Mouse (Mus musculus): ENCODE measurements around the gene Wfdc17. TPM values are rescaled to one million over a fixed set of nuclear protein-coding genes. Genes with fewer than 3 reads are reported as not detected.
A peak's percentile ranks its signal among the peaks of the same experiment; 100 is the strongest.

Gene Wfdc17
- total RNA-seq, 2 experiments from 2014 or later, result 3.0 TPM; not detected in 1

DNA sequence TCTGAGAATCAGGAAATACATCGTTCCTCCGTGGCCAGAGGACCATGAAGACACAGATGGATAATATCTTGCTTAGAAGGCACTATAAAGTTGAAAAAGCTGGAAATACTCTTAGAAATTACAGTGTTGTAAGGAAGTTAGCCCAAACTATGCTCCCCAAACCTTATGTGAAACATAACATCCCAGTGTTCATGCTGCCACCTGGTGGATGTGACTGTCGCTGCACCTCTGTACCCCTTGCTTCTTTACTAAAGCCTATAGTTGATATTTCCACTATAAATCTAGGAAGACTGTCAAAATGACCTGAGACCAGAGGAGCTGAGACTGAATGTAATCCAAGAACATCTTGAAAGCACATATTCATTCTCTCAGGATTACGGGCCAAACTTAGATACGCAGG is 35.5 kb downstream of the Wfdc17 start:
- ATAC-seq (replicated peaks; ENCODE audit: poor library complexity), result peak; percentile 75

DNA sequence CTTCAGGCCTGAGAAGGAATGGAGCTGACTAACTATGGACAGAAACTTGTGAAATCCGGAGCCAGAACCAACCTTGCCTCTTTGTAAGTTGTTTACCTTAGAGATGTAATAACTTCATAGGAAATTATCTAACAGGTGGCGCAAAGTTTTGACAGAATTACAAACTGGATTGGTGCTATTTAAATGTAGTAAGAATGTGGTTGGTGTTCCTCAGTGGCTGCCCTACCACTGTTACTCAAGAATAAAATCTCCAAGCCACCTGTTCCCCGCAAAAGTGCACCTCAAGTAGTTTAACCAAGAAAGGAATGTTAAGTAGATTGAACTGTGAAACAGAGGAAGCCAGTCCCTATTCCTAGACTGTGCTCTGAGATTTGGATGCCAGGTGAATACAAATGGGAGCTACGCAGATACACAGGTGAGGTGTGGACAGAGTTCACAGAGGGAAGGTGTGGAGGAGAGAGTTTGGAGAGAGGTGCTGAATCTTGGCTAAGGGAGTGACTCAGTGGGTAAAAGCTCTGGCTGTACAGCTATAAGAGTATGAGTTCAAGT is 36.7 kb downstream of the Wfdc17 start:
- ATAC-seq (replicated peaks; ENCODE audit: poor library complexity), result no peak

DNA sequence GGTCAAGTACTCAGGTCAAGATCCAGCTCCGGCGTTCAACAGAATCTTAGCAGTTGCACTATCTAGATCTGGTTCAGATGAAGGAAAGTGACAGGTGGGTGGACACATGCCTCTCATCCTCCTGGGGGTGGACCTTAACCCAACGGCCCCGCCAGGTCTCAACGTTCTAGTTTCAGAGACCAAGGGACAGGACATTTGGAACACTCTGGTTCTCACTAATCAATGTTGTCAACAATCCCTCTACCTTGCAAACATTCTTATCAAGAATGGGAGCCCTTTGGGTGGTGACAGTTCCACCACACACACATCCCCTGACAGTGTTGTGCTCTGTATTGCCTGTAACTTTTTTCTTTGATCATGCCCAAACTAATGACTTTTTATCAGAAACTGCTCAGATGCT is 38.0 kb downstream of the Wfdc17 start:
- ATAC-seq (replicated peaks; ENCODE audit: poor library complexity), result no peak

DNA sequence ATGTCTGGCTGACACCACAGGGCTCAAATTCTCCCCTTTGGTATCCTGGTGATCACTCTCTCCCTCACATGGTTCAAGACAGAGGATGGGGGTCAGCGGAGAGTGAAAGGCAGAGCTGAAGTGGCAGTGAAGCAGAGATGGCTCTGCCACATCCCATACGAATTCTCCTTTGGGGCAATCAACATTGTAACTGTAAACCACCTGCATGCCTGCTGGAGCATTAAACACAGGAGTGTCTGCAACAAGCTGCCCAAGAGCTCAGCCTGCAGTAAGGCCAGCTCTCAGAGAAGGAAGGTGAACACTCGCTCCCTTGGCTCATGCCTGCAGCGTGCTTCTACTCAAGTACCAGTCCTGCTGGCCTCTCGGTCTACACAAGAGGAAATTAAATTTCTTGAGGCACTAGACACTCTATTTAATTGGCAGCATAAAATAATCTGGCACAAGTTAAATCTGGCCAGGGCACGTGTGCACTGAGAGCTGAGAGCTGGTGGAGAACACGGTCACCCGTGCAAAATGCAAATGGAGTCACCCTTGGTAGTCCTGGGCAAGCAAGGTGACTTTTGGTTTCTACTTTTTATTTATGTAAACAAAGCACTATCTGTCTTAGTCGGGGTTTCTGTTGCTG is 39.1 kb downstream of the Wfdc17 start:
- ATAC-seq (replicated peaks; ENCODE audit: poor library complexity), result no peak

DNA sequence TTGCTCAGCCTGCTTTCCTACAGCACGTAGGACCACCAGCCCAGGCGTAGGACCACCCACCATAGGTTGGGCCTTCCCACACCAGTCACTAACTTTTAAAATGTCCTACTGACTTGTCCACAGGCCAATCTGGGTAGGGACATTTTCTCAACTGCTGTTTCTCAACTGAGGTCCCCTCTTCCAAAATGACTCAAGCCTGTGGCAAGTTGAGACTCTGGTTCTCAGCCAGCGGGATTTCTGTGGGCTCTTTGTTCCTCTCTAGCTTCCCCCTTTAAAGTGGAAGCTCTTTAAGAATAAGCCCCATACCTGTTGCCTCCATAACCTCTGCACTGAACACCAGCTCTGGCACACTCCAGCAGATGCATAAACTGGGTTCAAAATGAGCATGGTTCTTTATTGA is 39.7 kb downstream of the Wfdc17 start:
- ATAC-seq (replicated peaks; ENCODE audit: poor library complexity), result peak; percentile 48

DNA sequence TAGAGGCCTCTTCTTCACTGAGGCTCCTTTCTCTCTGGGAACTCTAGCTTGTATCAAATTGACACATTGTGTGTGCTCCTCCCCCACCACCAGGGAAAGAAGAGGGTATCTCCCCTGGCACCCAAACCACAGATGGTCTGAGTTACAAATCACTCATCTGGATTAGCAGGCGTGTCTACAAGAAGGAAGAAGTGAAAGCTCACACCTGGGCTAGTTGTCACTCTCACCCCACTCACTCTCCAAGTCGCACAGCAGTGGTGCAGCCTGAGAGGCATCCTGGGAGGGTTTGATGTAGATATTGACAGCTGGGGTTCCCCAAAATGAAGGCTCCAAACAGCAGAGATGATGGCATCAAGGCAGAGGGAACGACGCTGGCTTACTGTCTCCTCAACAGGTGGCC is 42.4 kb downstream of the Wfdc17 start:
- no peak for ATAC-seq (replicated peaks; ENCODE audit: poor library complexity)

DNA sequence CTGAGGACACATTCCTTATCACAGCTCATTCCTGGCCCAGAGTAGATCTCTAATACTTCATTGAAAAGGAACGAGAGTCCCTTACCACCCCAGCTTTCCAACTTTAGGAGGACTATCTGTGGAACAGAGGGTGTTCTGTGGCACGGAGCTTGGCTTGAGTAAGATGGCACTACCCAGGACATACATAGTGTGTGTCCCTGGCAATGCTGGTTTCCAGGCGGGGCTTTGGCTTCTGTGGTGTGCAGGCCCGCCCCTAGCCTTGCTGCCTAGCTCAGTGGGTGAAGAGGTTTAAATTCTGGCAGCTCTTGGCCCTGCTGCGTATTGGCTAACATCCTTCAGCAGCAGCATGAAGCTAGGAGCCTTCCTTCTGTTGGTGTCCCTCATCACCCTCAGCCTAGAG is 42.9 kb downstream of the Wfdc17 start, which contains the start of gene Wfdc21:
Wfdc21 (plus strand) TSS at position 260 of the 400 bp plus-strand sequence.
- no peak; the same call in 1 of the 2 replicates for ATAC-seq (replicated peaks; ENCODE audit: poor library complexity)

DNA sequence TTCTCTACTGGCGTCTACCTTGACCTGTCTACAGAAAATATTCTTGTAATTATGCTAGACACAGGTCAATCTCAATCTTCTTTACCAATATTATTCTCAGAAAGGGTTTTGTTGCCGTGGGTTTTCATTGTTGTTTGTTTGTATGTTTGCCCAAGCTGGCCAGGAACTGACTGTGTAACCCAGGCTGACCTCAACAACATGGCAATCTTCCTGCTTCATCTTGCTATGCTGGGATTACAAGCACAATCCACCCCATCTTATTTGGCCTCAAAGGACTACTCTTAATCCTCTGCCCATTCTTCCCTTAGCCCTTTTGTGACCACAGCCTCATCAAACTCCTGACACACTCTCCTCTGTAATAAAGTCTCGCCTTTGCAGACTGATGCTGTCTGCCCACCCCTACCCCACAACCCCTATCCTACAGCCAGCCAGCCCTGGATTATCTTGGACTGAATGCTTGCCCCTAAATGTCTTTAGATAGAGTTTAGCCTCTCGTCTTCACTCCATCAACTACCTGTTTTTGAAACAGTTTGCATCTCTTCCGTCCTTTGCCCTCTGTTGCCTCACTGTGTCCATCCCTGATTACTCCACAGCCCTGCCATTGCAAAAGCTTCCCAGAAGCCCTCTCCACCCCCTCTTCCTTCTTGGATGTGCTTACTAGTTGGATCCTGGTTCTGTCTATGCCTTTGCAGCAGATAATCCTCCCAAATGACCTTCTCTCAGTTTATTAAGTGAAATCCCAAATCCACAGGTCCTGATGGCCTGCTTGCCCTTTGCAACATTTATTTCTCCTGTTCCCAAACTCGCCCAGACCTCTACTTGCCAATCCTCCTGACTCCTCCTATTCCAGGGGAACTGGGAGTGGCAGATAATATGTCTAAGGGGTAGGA is 43.8 kb downstream of the Wfdc17 start:
- peak; percentile 67; the same call in 1 of the 2 replicates for ATAC-seq (replicated peaks; ENCODE audit: poor library complexity)

DNA sequence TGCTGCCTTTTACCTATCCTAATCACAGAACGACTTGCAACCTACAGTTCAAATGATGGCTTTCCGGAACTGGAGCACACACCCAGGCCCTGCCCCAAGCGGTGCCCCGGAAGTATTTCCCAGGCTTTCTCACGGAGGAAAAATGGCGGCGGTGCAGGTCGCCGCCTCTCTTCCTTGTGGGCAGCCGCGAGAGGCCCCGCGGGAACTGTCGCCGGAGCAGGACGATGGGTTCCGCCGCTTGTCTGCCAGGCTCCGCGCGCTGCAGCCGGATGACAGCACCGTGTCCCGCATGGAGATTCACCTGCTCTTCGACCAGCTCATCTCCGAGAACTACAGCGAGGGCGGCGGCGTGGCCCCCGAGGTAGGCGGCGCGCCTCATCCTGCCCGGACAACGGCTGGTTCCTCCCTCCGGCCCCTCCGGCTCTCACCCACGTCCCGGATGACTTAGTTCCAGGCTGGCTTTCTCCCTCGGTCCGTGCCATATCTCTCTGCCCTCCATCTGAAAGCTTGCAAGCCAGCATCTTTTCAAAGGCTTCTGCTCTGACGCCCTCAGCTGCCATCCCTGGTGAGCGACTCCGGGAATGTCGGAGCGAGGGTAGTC is 49.9 kb downstream of the Wfdc17 start, which contains the start of gene Heatr6:
Heatr6 (plus strand) TSS at position 116 of the 601 bp plus-strand sequence.
- ATAC-seq (replicated peaks; ENCODE audit: poor library complexity), result peak; percentile 98

DNA sequence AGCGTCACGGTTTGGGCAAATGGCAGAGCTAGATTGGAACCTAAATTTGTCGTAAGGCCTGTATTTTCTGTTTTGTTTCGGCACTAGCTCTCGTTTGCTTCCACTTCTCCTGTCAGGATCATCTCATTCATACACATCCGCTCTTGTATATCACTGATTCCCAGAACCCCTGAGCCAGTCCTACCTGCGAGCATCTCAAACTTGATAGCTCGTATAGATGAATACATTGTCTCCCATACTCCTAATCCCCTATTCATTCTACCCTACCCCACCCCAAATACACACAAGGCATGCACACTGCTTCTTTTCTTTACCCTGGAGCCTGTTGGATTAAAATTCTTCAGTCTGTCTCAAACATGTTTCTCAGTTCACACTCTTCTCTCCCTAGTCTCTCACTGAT is 50.4 kb downstream of the Wfdc17 start:
- ATAC-seq (replicated peaks; ENCODE audit: poor library complexity), result no peak

Other genes with a start within 250 kb of the Wfdc17 start
- 4.7 and 7.2 TPM in 2 replicates for gene Mmp28, start 240.9 kb upstream of the Wfdc17 start, total RNA-seq (2015)
- 3.4 and 5.0 TPM in 2 replicates for gene Mmp28, start 240.9 kb upstream of the Wfdc17 start, total RNA-seq (2017)
- gene Taf15, start 230.9 kb upstream of the Wfdc17 start, total RNA-seq (2015), result 68.8 and 73.2 TPM in 2 replicates
- 25.2 and 49.7 TPM in 2 replicates for gene Taf15, start 230.9 kb upstream of the Wfdc17 start, total RNA-seq (2017)
- not detected in 2 replicates for gene Heatr9, start 181.8 kb upstream of the Wfdc17 start, total RNA-seq (2015)
- not detected in 2 replicates for gene Heatr9, start 181.8 kb upstream of the Wfdc17 start, total RNA-seq (2017)
- gene Ccl5, start 173.5 kb upstream of the Wfdc17 start, total RNA-seq (2015), result 1.1 and 4.7 TPM in 2 replicates
- gene Ccl5, start 173.5 kb upstream of the Wfdc17 start, total RNA-seq (2017), result 0.92 and 3.2 TPM in 2 replicates
- 149 and 197 TPM in 2 replicates for gene Ccl9, start 125.4 kb upstream of the Wfdc17 start, total RNA-seq (2015)
- gene Ccl9, start 125.4 kb upstream of the Wfdc17 start, total RNA-seq (2017), result 97.7 and 108 TPM in 2 replicates
- 13.6 and 25.2 TPM in 2 replicates for gene Ccl6, start 110.9 kb upstream of the Wfdc17 start, total RNA-seq (2015)
- 13.3 and 15.1 TPM in 2 replicates for gene Ccl6, start 110.9 kb upstream of the Wfdc17 start, total RNA-seq (2017)
- gene Rpl9-ps1, start 58.4 kb upstream of the Wfdc17 start, total RNA-seq (2015), result 0.44 and 1.2 TPM in 2 replicates
- not detected in 2 replicates for gene Rpl9-ps1, start 58.4 kb upstream of the Wfdc17 start, total RNA-seq (2017)
- 99.8 and 229 TPM in 2 replicates for gene Ccl3, start 54.6 kb upstream of the Wfdc17 start, total RNA-seq (2015)
- gene Ccl3, start 54.6 kb upstream of the Wfdc17 start, total RNA-seq (2017), result 37.9 and 120 TPM in 2 replicates
- gene Ccl4, start 41.4 kb upstream of the Wfdc17 start, total RNA-seq (2015), result 19.6 and 29.1 TPM in 2 replicates
- 16.7 and 37.1 TPM in 2 replicates for gene Ccl4, start 41.4 kb upstream of the Wfdc17 start, total RNA-seq (2017)
- not detected in 2 replicates for gene Wfdc18, start 5.0 kb downstream of the Wfdc17 start, total RNA-seq (2015)
- gene Wfdc18, start 5.0 kb downstream of the Wfdc17 start, total RNA-seq (2017), result not detected in 2 replicates
- gene Wfdc21, start 42.9 kb downstream of the Wfdc17 start, total RNA-seq (2015), result 110 and 215 TPM in 2 replicates
- gene Wfdc21, start 42.9 kb downstream of the Wfdc17 start, total RNA-seq (2017), result 88.5 and 189 TPM in 2 replicates
- 15.6 and 17.5 TPM in 2 replicates for gene Heatr6, start 49.7 kb downstream of the Wfdc17 start, total RNA-seq (2015)
- 13.7 and 16.2 TPM in 2 replicates for gene Heatr6, start 49.7 kb downstream of the Wfdc17 start, total RNA-seq (2017)
- not detected in 2 replicates for gene Hnf1b, start 146.1 kb downstream of the Wfdc17 start, total RNA-seq (2015)
- gene Hnf1b, start 146.1 kb downstream of the Wfdc17 start, total RNA-seq (2017), result not detected in 2 replicates
- 34.2 TPM in 2 replicates for gene Ddx52, start 238.1 kb downstream of the Wfdc17 start, total RNA-seq (2015)
- gene Ddx52, start 238.1 kb downstream of the Wfdc17 start, total RNA-seq (2017), result 65.5 and 67.1 TPM in 2 replicates